Mouse (Mus musculus): Measurements from ENCODE around the gene Ctnnd2.

DNA sequence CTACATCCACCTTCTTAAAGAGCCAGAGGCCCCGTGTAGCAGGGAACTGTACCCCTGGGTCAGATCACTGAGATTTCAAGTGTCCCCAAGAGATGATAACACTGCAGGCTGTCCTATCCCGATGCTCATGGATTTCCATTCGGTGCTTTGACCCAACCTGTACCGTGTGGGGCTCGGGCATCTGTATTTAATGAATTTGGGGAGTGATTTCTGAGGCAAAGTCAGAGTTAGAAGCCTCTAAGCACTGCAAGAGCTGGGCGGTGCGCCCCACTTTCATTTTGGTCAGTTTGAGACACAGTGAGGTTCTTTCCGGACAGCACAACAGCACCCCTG, 834.4 kb downstream of the Ctnnd2 start:
- TF ChIP-seq CTCF (IDR thresholded peaks at IDR 0.05; ENCODE audit: control insufficient read depth, insufficient read depth, low read length), result no peak
- no peak for TF ChIP-seq POLR2A (IDR thresholded peaks at IDR 0.05; ENCODE audit: borderline replicate concordance, control insufficient read depth, low read depth, low read length)
